Mouse (Mus musculus) spleen, adult 10 weeks (tissue): ENCODE data around the gene Gm4567. TPM values are rescaled to one million over a fixed set of nuclear protein-coding genes. Genes with fewer than 3 reads are reported as not detected.

Source experiments
- polyA plus RNA-seq: library from polyadenylated mRNA; stranded (reverse); fragments of 350-450 nt; fragmentation: Illumina TruSeq; extraction: RNeasy Lipid Tissue Mini Kit (QIAGEN cat#74804); gene quantifications from one replicate; pipeline ENCODE4 v1.2.3, GENCODE M21; 2015; ENCODE audit warnings: low replicate concordance; ENCODE audit not compliant: insufficient read depth

Gene Gm4567
- not detected for polyA plus RNA-seq

GRCm38 (mm10) chr7:22719610-22720009 lies at the start of gene Gm4567:
Gene Gm4567 (minus strand): TSS chr7:22719710.

GRCm38 (mm10) chr7:22761397-22761796 lies 41.9 kb upstream of the Gm4567 start, which contains the start of gene Vmn1r157:
Gene Vmn1r157 (plus strand): TSS chr7:22761697.

DNA sequence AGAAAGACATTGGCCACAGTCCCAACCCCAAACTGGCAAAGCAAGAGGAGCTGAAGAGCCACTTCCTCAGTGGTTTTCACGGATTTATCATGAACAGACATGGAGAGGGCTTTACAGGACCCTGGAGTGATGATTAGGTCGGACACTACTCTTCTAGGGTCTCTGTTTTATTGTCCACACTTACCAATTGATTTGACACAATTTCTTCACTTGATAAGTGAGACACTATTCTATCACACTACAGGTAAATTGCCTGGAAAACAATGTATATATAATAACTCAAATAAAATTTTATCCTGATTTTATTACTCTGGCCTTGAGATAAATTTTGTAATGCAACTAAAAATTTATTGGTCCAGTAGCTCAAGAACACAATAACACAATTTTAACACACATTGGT lies 27.3 kb downstream of the Gm4567 start, which contains the start of gene Gm8693:
TSS of gene Gm8693 (minus strand) at position 101 of the 400 bp plus-strand sequence.

Other genes starting within 250 kb of the Gm4567 start
- not detected for gene Vmn1r151, start 220.0 kb downstream of the Gm4567 start, polyA plus RNA-seq
- not detected for gene Vmn1r152, start 196.7 kb downstream of the Gm4567 start, polyA plus RNA-seq
- gene Gm8677, start 184.8 kb downstream of the Gm4567 start, polyA plus RNA-seq, result not detected
- gene Gm4201, start 154.4 kb downstream of the Gm4567 start, polyA plus RNA-seq, result not detected
- not detected for gene Gm4565, start 131.6 kb downstream of the Gm4567 start, polyA plus RNA-seq
- not detected for gene Vmn1r155, start 61.7 kb downstream of the Gm4567 start, polyA plus RNA-seq
- not detected for gene Gm8693, start 27.4 kb downstream of the Gm4567 start, polyA plus RNA-seq
- gene Vmn1r157, start 42.0 kb upstream of the Gm4567 start, polyA plus RNA-seq, result not detected
- not detected for gene Vmn1r158, start 71.1 kb upstream of the Gm4567 start, polyA plus RNA-seq
- gene Vmn1r159, start 123.9 kb upstream of the Gm4567 start, polyA plus RNA-seq, result not detected
- not detected for gene Vmn1r160, start 151.5 kb upstream of the Gm4567 start, polyA plus RNA-seq